Mouse (Mus musculus) cerebellum, adult 2 months (tissue): ENCODE results near the gene Aktip.

Experiments
- CTCF ChIP-seq: fragments of 200-500 bp; IDR thresholded peaks from 2 replicates; pipeline ENCODE4 v1.5.1; 2011; ENCODE audit warnings: low read depth, mild to moderate bottlenecking, control low read depth, low read length, moderate library complexity, borderline replicate concordance; ENCODE audit not compliant: insufficient read depth
- POLR2A ChIP-seq: fragments of 200-500 bp; IDR thresholded peaks from 2 replicates; pipeline ENCODE4 v1.6.1; 2011; ENCODE audit warnings: low read length, control low read depth, borderline replicate concordance; ENCODE audit not compliant: insufficient read depth

GRCm38 (mm10) chr8:91190816-91191340, 8.9 kb downstream of the Aktip start:
- TF ChIP-seq CTCF: peak; percentile 74
- TF ChIP-seq POLR2A: no peak
